Mouse (Mus musculus) CH12.LX (cell line): ENCODE results near the gene Setd3. TPM values are rescaled to one million over a fixed set of nuclear protein-coding genes. Genes with fewer than 3 reads are reported as not detected.

Experiments
- DNase-seq: peaks from one replicate; pipeline ENCODE4 v3.0.0-alpha.2; 2013; ENCODE audit errors: extremely low read depth
- H3K27ac ChIP-seq: 2 replicates; pipeline ENCODE4 v1.5.1; 2012; ENCODE audit warnings: low read depth, mild to moderate bottlenecking, control low read depth, moderate library complexity; ENCODE audit not compliant: insufficient read depth
- H3K27me3 ChIP-seq: replicated peaks from 2 replicates; pipeline ENCODE3; 2012; ENCODE audit warnings: inconsistent platforms
- H3K36me3 ChIP-seq, 2 experiments: replicated peaks in 1 of 2; 2 replicates each; pipeline versions ENCODE3 to v1.6.1; 2012; ENCODE audit warnings: inconsistent platforms in 1 of 2, low read length in 1 of 2, mild to moderate bottlenecking in 1 of 2, mixed read lengths in 1 of 2, moderate library complexity in 1 of 2; ENCODE audit not compliant: control insufficient read depth in 1 of 2, insufficient read depth in 1 of 2
- H3K4me1 ChIP-seq, 2 experiments: 2 replicates each; pipeline ENCODE4 v1.6.1; 2012; ENCODE audit warnings: inconsistent platforms in 1 of 2, moderate library complexity in 1 of 2; ENCODE audit not compliant: insufficient read depth in 2 of 2, control insufficient read depth in 1 of 2
- H3K4me2 ChIP-seq: 2 replicates; pipeline ENCODE4 v1.6.1; 2012; ENCODE audit warnings: low read depth, mild to moderate bottlenecking, control low read depth; ENCODE audit not compliant: poor library complexity, insufficient read depth, severe bottlenecking
- H3K4me3 ChIP-seq, 3 experiments: fragments of 150-350 bp in 1 of 3; sonication (generic) in 1 of 3; replicated peaks in 1 of 3; 2 replicates each; pipeline versions ENCODE3 to v1.5.1; 2011 to 2012; ENCODE audit warnings: low read depth in 2 of 3, low read length in 2 of 3, mild to moderate bottlenecking in 2 of 3, moderate library complexity in 2 of 3, control low read depth in 1 of 3, improper control_type of control experiment in 1 of 3, inconsistent platforms in 1 of 3, mixed read lengths in 1 of 3; ENCODE audit not compliant: poor library complexity in 1 of 3
- H3K79me2 ChIP-seq: replicated peaks from 2 replicates; pipeline ENCODE4 v1.6.1; 2012; ENCODE audit warnings: mild to moderate bottlenecking, moderate library complexity; ENCODE audit not compliant: control insufficient read depth, poor library complexity, insufficient read depth, severe bottlenecking; ENCODE audit errors: extremely low read depth
- H3K9ac ChIP-seq: 2 replicates; pipeline ENCODE4 v1.6.1; 2012; ENCODE audit warnings: low read depth, mild to moderate bottlenecking, control low read depth, moderate library complexity; ENCODE audit not compliant: insufficient read depth
- H3K9me3 ChIP-seq: replicated peaks from 2 replicates; pipeline ENCODE3; 2012; ENCODE audit warnings: low read length, inconsistent platforms, mixed read lengths
- BHLHE40 ChIP-seq: IDR thresholded peaks from 2 replicates; pipeline ENCODE4 v1.6.1; 2011; ENCODE audit warnings: mild to moderate bottlenecking, low read depth, low read length, improper control_type of control experiment
- CHD1 ChIP-seq: IDR thresholded peaks from 2 replicates; pipeline ENCODE4 v1.6.1; 2012; ENCODE audit warnings: low read depth, low read length, improper control_type of control experiment, inconsistent platforms
- CHD2 ChIP-seq: IDR thresholded peaks from 2 replicates; pipeline ENCODE4 v1.6.1; 2011; ENCODE audit warnings: low read length, improper control_type of control experiment
- CTCF ChIP-seq, 2 experiments: IDR thresholded peaks in 1 of 2; conservative IDR thresholded peaks in 1 of 2; 2 replicates each; pipeline ENCODE4 v1.5.1; 2011 to 2012; ENCODE audit warnings: low read depth in 2 of 2, low read length in 2 of 2, improper control_type of control experiment in 1 of 2, inconsistent platforms in 1 of 2, mild to moderate bottlenecking in 1 of 2, moderate library complexity in 1 of 2
- E2F4 ChIP-seq: IDR thresholded peaks from 2 replicates; pipeline ENCODE4 v1.6.1; 2011; ENCODE audit warnings: low read depth, low read length, improper control_type of control experiment; ENCODE audit not compliant: insufficient replicate concordance
- EP300 ChIP-seq: IDR thresholded peaks from 2 replicates; pipeline ENCODE4 v1.6.1; 2011; ENCODE audit warnings: low read length, improper control_type of control experiment
- HCFC1 ChIP-seq: IDR thresholded peaks from 2 replicates; pipeline ENCODE4 v1.6.1; 2012; ENCODE audit warnings: low read depth, mild to moderate bottlenecking, inconsistent platforms, low read length, improper control_type of control experiment
- IRF4 ChIP-seq: IDR thresholded peaks from 2 replicates; pipeline ENCODE4 v1.6.1; 2014; ENCODE audit warnings: low read depth, mild to moderate bottlenecking, inconsistent platforms, low read length, improper control_type of control experiment
- JUN ChIP-seq: IDR thresholded peaks from 2 replicates; pipeline ENCODE4 v1.6.1; 2011; ENCODE audit warnings: low read depth, mild to moderate bottlenecking, low read length, improper control_type of control experiment, moderate library complexity; ENCODE audit not compliant: insufficient read depth
- MAFK ChIP-seq: IDR thresholded peaks from 2 replicates; pipeline ENCODE4 v1.6.1; 2011; ENCODE audit warnings: low read length, improper control_type of control experiment; ENCODE audit not compliant: insufficient replicate concordance
- MAX ChIP-seq: IDR thresholded peaks from 2 replicates; pipeline ENCODE4 v1.6.1; 2011; ENCODE audit warnings: low read length, improper control_type of control experiment
- MEF2A ChIP-seq: IDR thresholded peaks from 2 replicates; pipeline ENCODE4 v1.6.1; 2014; ENCODE audit warnings: low read depth, mild to moderate bottlenecking, inconsistent platforms, low read length, improper control_type of control experiment, borderline replicate concordance
- MXI1 ChIP-seq: IDR thresholded peaks from 2 replicates; pipeline ENCODE4 v1.6.1; 2011; ENCODE audit warnings: mild to moderate bottlenecking, low read depth, low read length, improper control_type of control experiment
- PAX5 ChIP-seq: IDR thresholded peaks from 2 replicates; pipeline ENCODE4 v1.6.1; 2012; ENCODE audit warnings: low read length, inconsistent platforms, mixed read lengths
- POLR2A ChIP-seq: IDR thresholded peaks from 2 replicates; pipeline ENCODE4 v1.6.1; 2011; ENCODE audit warnings: low read depth, mild to moderate bottlenecking, improper control_type of control experiment, low read length
- RAD21 ChIP-seq: IDR thresholded peaks from 2 replicates; pipeline ENCODE4 v1.6.1; 2011; ENCODE audit warnings: low read depth, mild to moderate bottlenecking, low read length, improper control_type of control experiment, moderate library complexity
- SIN3A ChIP-seq: IDR thresholded peaks from 2 replicates; pipeline ENCODE4 v1.6.1; 2012; ENCODE audit warnings: low read length, improper control_type of control experiment, inconsistent platforms
- TBP ChIP-seq: conservative IDR thresholded peaks from 2 replicates; pipeline ENCODE4 v1.6.1; 2011; ENCODE audit warnings: low read depth, low read length, improper control_type of control experiment
- UBTF ChIP-seq: IDR thresholded peaks from 2 replicates; pipeline ENCODE4 v1.6.1; 2012; ENCODE audit warnings: low read depth, mild to moderate bottlenecking, inconsistent platforms, low read length, improper control_type of control experiment, moderate library complexity
- ZMIZ1 ChIP-seq: IDR thresholded peaks from 2 replicates; pipeline ENCODE4 v1.6.1; 2012; ENCODE audit warnings: low read depth, mild to moderate bottlenecking, inconsistent platforms, low read length, improper control_type of control experiment
- dilution Hi-C: fragments of 300-500 bp; cut with MboI; formaldehyde crosslinking; loops from 2 replicates; pipeline ENCODE4 v1.14.3; 2020; ENCODE audit warnings: low sequenced_read_pairs; ENCODE audit not compliant: extremely low pct_unique_long_range_greater_than_20kb, extremely low pct_ligation_motif_present
- in situ Hi-C: fragments of 300-500 bp; cut with MboI; formaldehyde crosslinking; loops from 3 replicates; pipeline ENCODE4 v1.14.3; 2019; ENCODE audit warnings: low sequenced_read_pairs, low pct_ligation_motif_present, low pct_unique_long_range_greater_than_20kb, mixed read lengths
- polyA plus RNA-seq: library from polyadenylated mRNA; unstranded; fragments of >175 nt; gene quantifications from 2 replicates; pipeline ENCODE4 v1.2.1, GENCODE M21; 2012; ENCODE audit warnings: low read depth; ENCODE audit not compliant: insufficient read length
- total RNA-seq, 2 experiments: library from RNA; depleted of rRNA; stranded (reverse); fragments of 300-350 nt in 1 of 2; fragments of >200 nt in 1 of 2; gene quantifications; 2 replicates each; pipeline ENCODE4 v1.2.3; 2012 to 2014

Gene Setd3
- total and polyA plus RNA-seq, 3 experiments = 44.3 to 65.9 (median 55.8) TPM

- H3K4me3 ChIP-seq = no peak overlapping the region
- in situ Hi-C loops = loop anchor here (5.0 kb wide), 1 partner anchor 76 kb away; no protein-coding TSS in a partner anchor
These were observed 37.7 kb upstream of the Setd3 start for GRCm38 (mm10) chr12:108216611-108217370.

DNA sequence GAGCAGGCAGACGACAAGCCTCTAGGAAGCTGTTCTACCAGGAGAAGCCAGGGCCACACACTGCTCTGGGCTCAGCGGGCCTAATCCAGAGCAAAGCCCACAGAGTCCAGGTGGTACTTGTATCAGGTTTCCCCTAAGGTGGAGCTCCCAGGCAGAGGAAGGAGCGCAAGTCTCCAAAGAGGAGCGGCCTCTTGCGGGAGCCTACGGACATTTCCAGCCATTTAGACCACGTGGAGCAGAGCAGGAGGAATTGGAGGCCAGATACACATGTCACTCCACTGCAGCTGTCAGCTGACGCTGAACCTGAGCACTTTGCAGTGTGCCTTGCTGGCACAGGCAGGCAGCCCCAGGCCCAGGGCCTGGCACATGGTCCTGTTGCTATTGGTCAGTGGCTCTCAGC is 36.0 kb upstream of the Setd3 start:
- Histone ChIP-seq H3K79me2 (no peaks in the 10 kb centered on the region), H3K9ac (no peak overlapping the region), H3K4me2 (no peak overlapping the region)
- dilution Hi-C loops = no loop called here
- TF ChIP-seq PAX5 (no peak), EP300 (no peak), BHLHE40 (no peak), E2F4 (no peak), IRF4 (no peak), ZMIZ1 (no peak), UBTF (no peak), CHD2 (no peak), CHD1 (no peak), JUN (no peak), POLR2A (no peak), HCFC1 (no peak), MEF2A (no peak), RAD21 (no peak), MXI1 (no peak), CTCF (conservative IDR thresholded peaks at IDR 0.05 in 1 of 2, IDR thresholded peaks at IDR 0.05 in 1 of 2; ENCODE audit: low read depth in 2 of 2, low read length in 2 of 2) (no peak), MAX (no peak)
- TF ChIP-seq, all 38 proteins: peak for 0
- no peaks in the 10 kb centered on the region for H3K27me3 ChIP-seq
- peaks cover 0 to 78% of the 10 kb centered on the region in 2 experiments for H3K36me3 ChIP-seq
- no peak overlapping the region for H3K4me3 ChIP-seq
- DNase-seq = no peak
- H3K27ac ChIP-seq = no peak overlapping the region
- in situ Hi-C loops = loop anchor here (5.0 kb wide), 1 partner anchor 77 kb away; no protein-coding TSS in a partner anchor
- peaks cover 0 to 21% of the 10 kb centered on the region in 2 experiments; a peak in 2 of 4 replicates for H3K4me1 ChIP-seq
- H3K9me3 ChIP-seq = no peaks in the 10 kb centered on the region

More at GRCm38 (mm10) chr12:108216611-108217370, 37.7 kb upstream of the Setd3 start:
- H3K4me2 ChIP-seq = no peak overlapping the region
- no peaks in the 10 kb centered on the region for H3K27me3 ChIP-seq
- no peaks in the 10 kb centered on the region for H3K79me2 ChIP-seq
- H3K9me3 ChIP-seq = no peaks in the 10 kb centered on the region
- H3K4me1 ChIP-seq = peaks cover 0 to 21% of the 10 kb centered on the region in 2 experiments; a peak in 2 of 4 replicates
- no peak for DNase-seq
- peaks cover 0 to 78% of the 10 kb centered on the region in 2 experiments for H3K36me3 ChIP-seq
- TF ChIP-seq TBP (no peak), SIN3A (no peak), MAFK (no peak), CHD1 (no peak), MEF2A (no peak), CTCF (conservative IDR thresholded peaks at IDR 0.05 in 1 of 2, IDR thresholded peaks at IDR 0.05 in 1 of 2; ENCODE audit: low read depth in 2 of 2, low read length in 2 of 2) (no peak)
- no peak overlapping the region for H3K9ac ChIP-seq
- no peak overlapping the region for H3K27ac ChIP-seq
- dilution Hi-C loops = no loop called here
